Mouse (Mus musculus) CH12.LX (cell line): ENCODE measurements around the gene Srsf5. TPM values are rescaled to one million over a fixed set of nuclear protein-coding genes. Genes with fewer than 3 reads are reported as not detected.

Experiments used
- DNase-seq: peaks from one replicate; pipeline ENCODE4 v3.0.0-alpha.2; 2013; ENCODE audit errors: extremely low read depth
- H3K27ac ChIP-seq: 2 replicates; pipeline ENCODE4 v1.5.1; 2012; ENCODE audit warnings: low read depth, mild to moderate bottlenecking, control low read depth, moderate library complexity; ENCODE audit not compliant: insufficient read depth
- H3K27me3 ChIP-seq: replicated peaks from 2 replicates; pipeline ENCODE3; 2012; ENCODE audit warnings: inconsistent platforms
- H3K36me3 ChIP-seq, 2 experiments: replicated peaks in 1 of 2; 2 replicates each; pipeline versions ENCODE3 to v1.6.1; 2012; ENCODE audit warnings: inconsistent platforms in 1 of 2, low read length in 1 of 2, mild to moderate bottlenecking in 1 of 2, mixed read lengths in 1 of 2, moderate library complexity in 1 of 2; ENCODE audit not compliant: control insufficient read depth in 1 of 2, insufficient read depth in 1 of 2
- H3K4me1 ChIP-seq, 2 experiments: 2 replicates each; pipeline ENCODE4 v1.6.1; 2012; ENCODE audit warnings: inconsistent platforms in 1 of 2, moderate library complexity in 1 of 2; ENCODE audit not compliant: insufficient read depth in 2 of 2, control insufficient read depth in 1 of 2
- H3K4me2 ChIP-seq: 2 replicates; pipeline ENCODE4 v1.6.1; 2012; ENCODE audit warnings: low read depth, mild to moderate bottlenecking, control low read depth; ENCODE audit not compliant: poor library complexity, insufficient read depth, severe bottlenecking
- H3K4me3 ChIP-seq, 3 experiments: fragments of 150-350 bp in 1 of 3; sonication (generic) in 1 of 3; replicated peaks in 1 of 3; 2 replicates each; pipeline versions ENCODE3 to v1.5.1; 2011 to 2012; ENCODE audit warnings: low read depth in 2 of 3, low read length in 2 of 3, mild to moderate bottlenecking in 2 of 3, moderate library complexity in 2 of 3, control low read depth in 1 of 3, improper control_type of control experiment in 1 of 3, inconsistent platforms in 1 of 3, mixed read lengths in 1 of 3; ENCODE audit not compliant: poor library complexity in 1 of 3
- H3K79me2 ChIP-seq: replicated peaks from 2 replicates; pipeline ENCODE4 v1.6.1; 2012; ENCODE audit warnings: mild to moderate bottlenecking, moderate library complexity; ENCODE audit not compliant: control insufficient read depth, poor library complexity, insufficient read depth, severe bottlenecking; ENCODE audit errors: extremely low read depth
- H3K9ac ChIP-seq: 2 replicates; pipeline ENCODE4 v1.6.1; 2012; ENCODE audit warnings: low read depth, mild to moderate bottlenecking, control low read depth, moderate library complexity; ENCODE audit not compliant: insufficient read depth
- H3K9me3 ChIP-seq: replicated peaks from 2 replicates; pipeline ENCODE3; 2012; ENCODE audit warnings: low read length, inconsistent platforms, mixed read lengths
- BHLHE40 ChIP-seq: IDR thresholded peaks from 2 replicates; pipeline ENCODE4 v1.6.1; 2011; ENCODE audit warnings: mild to moderate bottlenecking, low read depth, low read length, improper control_type of control experiment
- CTCF ChIP-seq, 2 experiments: IDR thresholded peaks in 1 of 2; conservative IDR thresholded peaks in 1 of 2; 2 replicates each; pipeline ENCODE4 v1.5.1; 2011 to 2012; ENCODE audit warnings: low read depth in 2 of 2, low read length in 2 of 2, improper control_type of control experiment in 1 of 2, inconsistent platforms in 1 of 2, mild to moderate bottlenecking in 1 of 2, moderate library complexity in 1 of 2
- E2F4 ChIP-seq: IDR thresholded peaks from 2 replicates; pipeline ENCODE4 v1.6.1; 2011; ENCODE audit warnings: low read depth, low read length, improper control_type of control experiment; ENCODE audit not compliant: insufficient replicate concordance
- ELF1 ChIP-seq: IDR thresholded peaks from 2 replicates; pipeline ENCODE4 v1.6.1; 2014; ENCODE audit warnings: low read depth, mild to moderate bottlenecking, inconsistent platforms, low read length, improper control_type of control experiment
- HCFC1 ChIP-seq: IDR thresholded peaks from 2 replicates; pipeline ENCODE4 v1.6.1; 2012; ENCODE audit warnings: low read depth, mild to moderate bottlenecking, inconsistent platforms, low read length, improper control_type of control experiment
- IRF4 ChIP-seq: IDR thresholded peaks from 2 replicates; pipeline ENCODE4 v1.6.1; 2014; ENCODE audit warnings: low read depth, mild to moderate bottlenecking, inconsistent platforms, low read length, improper control_type of control experiment
- JUN ChIP-seq: IDR thresholded peaks from 2 replicates; pipeline ENCODE4 v1.6.1; 2011; ENCODE audit warnings: low read depth, mild to moderate bottlenecking, low read length, improper control_type of control experiment, moderate library complexity; ENCODE audit not compliant: insufficient read depth
- JUND ChIP-seq: conservative IDR thresholded peaks from 2 replicates; pipeline ENCODE4 v1.6.1; 2011; ENCODE audit warnings: low read depth, low read length, improper control_type of control experiment
- KAT2A ChIP-seq: IDR thresholded peaks from 2 replicates; pipeline ENCODE4 v1.6.1; 2012; ENCODE audit warnings: low read length, improper control_type of control experiment, inconsistent platforms; ENCODE audit not compliant: insufficient replicate concordance
- MAFK ChIP-seq: IDR thresholded peaks from 2 replicates; pipeline ENCODE4 v1.6.1; 2011; ENCODE audit warnings: low read length, improper control_type of control experiment; ENCODE audit not compliant: insufficient replicate concordance
- MEF2A ChIP-seq: IDR thresholded peaks from 2 replicates; pipeline ENCODE4 v1.6.1; 2014; ENCODE audit warnings: low read depth, mild to moderate bottlenecking, inconsistent platforms, low read length, improper control_type of control experiment, borderline replicate concordance
- MXI1 ChIP-seq: IDR thresholded peaks from 2 replicates; pipeline ENCODE4 v1.6.1; 2011; ENCODE audit warnings: mild to moderate bottlenecking, low read depth, low read length, improper control_type of control experiment
- MYC ChIP-seq: IDR thresholded peaks from 2 replicates; pipeline ENCODE4 v1.6.1; 2011; ENCODE audit warnings: low read depth, mild to moderate bottlenecking, improper control_type of control experiment, low read length
- NELFE ChIP-seq: IDR thresholded peaks from 2 replicates; pipeline ENCODE4 v1.6.1; 2011; ENCODE audit warnings: low read depth, low read length, improper control_type of control experiment
- POLR2AphosphoS2 ChIP-seq: IDR thresholded peaks from 2 replicates; pipeline ENCODE4 v1.6.1; 2011; ENCODE audit warnings: low read depth, low read length, improper control_type of control experiment
- RCOR1 ChIP-seq: conservative IDR thresholded peaks from 2 replicates; pipeline ENCODE4 v1.6.1; 2012; ENCODE audit warnings: low read depth, mild to moderate bottlenecking, inconsistent platforms, low read length, improper control_type of control experiment
- SMC3 ChIP-seq: IDR thresholded peaks from 2 replicates; pipeline ENCODE4 v1.6.1; 2011; ENCODE audit warnings: low read depth, low read length, improper control_type of control experiment
- UBTF ChIP-seq: IDR thresholded peaks from 2 replicates; pipeline ENCODE4 v1.6.1; 2012; ENCODE audit warnings: low read depth, mild to moderate bottlenecking, inconsistent platforms, low read length, improper control_type of control experiment, moderate library complexity
- USF2 ChIP-seq: conservative IDR thresholded peaks from 2 replicates; pipeline ENCODE4 v1.6.1; 2011; ENCODE audit warnings: low read depth, low read length, improper control_type of control experiment
- ZKSCAN1 ChIP-seq: IDR thresholded peaks from 2 replicates; pipeline ENCODE4 v1.6.1; 2012; ENCODE audit warnings: low read depth, inconsistent platforms, low read length, improper control_type of control experiment, borderline replicate concordance
- ZMIZ1 ChIP-seq: IDR thresholded peaks from 2 replicates; pipeline ENCODE4 v1.6.1; 2012; ENCODE audit warnings: low read depth, mild to moderate bottlenecking, inconsistent platforms, low read length, improper control_type of control experiment
- ZNF384 ChIP-seq: IDR thresholded peaks from 2 replicates; pipeline ENCODE4 v1.6.1; 2012; ENCODE audit warnings: low read depth, low read length, improper control_type of control experiment, inconsistent platforms
- dilution Hi-C: fragments of 300-500 bp; cut with MboI; formaldehyde crosslinking; loops from 2 replicates; pipeline ENCODE4 v1.14.3; 2020; ENCODE audit warnings: low sequenced_read_pairs; ENCODE audit not compliant: extremely low pct_unique_long_range_greater_than_20kb, extremely low pct_ligation_motif_present
- in situ Hi-C: fragments of 300-500 bp; cut with MboI; formaldehyde crosslinking; loops from 3 replicates; pipeline ENCODE4 v1.14.3; 2019; ENCODE audit warnings: low sequenced_read_pairs, low pct_ligation_motif_present, low pct_unique_long_range_greater_than_20kb, mixed read lengths
- polyA plus RNA-seq: library from polyadenylated mRNA; unstranded; fragments of >175 nt; gene quantifications from 2 replicates; pipeline ENCODE4 v1.2.1, GENCODE M21; 2012; ENCODE audit warnings: low read depth; ENCODE audit not compliant: insufficient read length
- total RNA-seq, 2 experiments: library from RNA; depleted of rRNA; stranded (reverse); fragments of 300-350 nt in 1 of 2; fragments of >200 nt in 1 of 2; gene quantifications; 2 replicates each; pipeline ENCODE4 v1.2.3; 2012 to 2014

Srsf5 gene
- total and polyA plus RNA-seq, 3 experiments, result 260 to 549 (median 459) TPM

GRCm38 (mm10) chr12:80931402-80932140, 13.7 kb upstream of the Srsf5 start:
- H3K4me1 ChIP-seq, result no peaks in the 10 kb centered on the region
- no peak overlapping the region for H3K27ac ChIP-seq
- no peak overlapping the region for H3K9ac ChIP-seq
- H3K4me2 ChIP-seq, result no peak overlapping the region
- in situ Hi-C loops (no loop called here), dilution Hi-C loops (no loop called here)
- H3K4me3 ChIP-seq, result no peak overlapping the region
- TF ChIP-seq SMC3, result no peak
- TF ChIP-seq KAT2A, result no peak
- TF ChIP-seq HCFC1, result no peak
- no peak for TF ChIP-seq MYC
- no peak for TF ChIP-seq MXI1
- no peak for TF ChIP-seq UBTF
- no peak for TF ChIP-seq ZKSCAN1
- TF ChIP-seq ZMIZ1, result no peak
- no peak for TF ChIP-seq MEF2A
- TF ChIP-seq BHLHE40, result no peak
- no peak for TF ChIP-seq E2F4
- TF ChIP-seq ZNF384, result no peak
- TF ChIP-seq ELF1, result no peak
- no peak for TF ChIP-seq IRF4
- no peaks in the 10 kb centered on the region for H3K27me3 ChIP-seq
- H3K79me2 ChIP-seq, result no peaks in the 10 kb centered on the region
- no peaks in the 10 kb centered on the region for H3K36me3 ChIP-seq
- DNase-seq, result no peak
- no peaks in the 10 kb centered on the region for H3K9me3 ChIP-seq

DNA sequence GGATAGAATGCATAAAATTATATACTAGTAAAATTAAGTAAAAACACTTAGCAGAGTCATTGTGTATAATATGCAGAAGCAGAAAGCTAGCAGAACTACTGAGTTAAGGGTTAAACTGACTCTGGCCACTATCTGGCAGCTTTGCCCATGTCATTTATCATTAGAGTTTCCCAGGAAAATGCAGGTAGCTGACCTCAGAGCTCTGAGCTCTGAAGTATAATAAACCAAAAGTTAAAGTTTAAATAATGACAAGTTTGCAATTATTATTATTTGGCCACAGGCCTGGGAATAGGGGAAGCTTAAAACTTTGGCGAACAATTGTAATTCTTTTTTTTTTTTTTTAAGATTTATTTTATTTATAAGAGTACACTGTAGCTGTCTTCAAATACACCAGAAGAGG, 12.4 kb upstream of the Srsf5 start:
- dilution Hi-C loops (no loop called here), in situ Hi-C loops (no loop called here)
- Histone ChIP-seq H3K4me1 (peaks cover 0 to 4% of the 10 kb centered on the region in 2 experiments; a peak in 1 of 4 replicates), H3K27me3 (no peaks in the 10 kb centered on the region), H3K27ac (no peak overlapping the region), H3K79me2 (no peaks in the 10 kb centered on the region), H3K4me2 (no peak overlapping the region)
- DNase-seq, result no peak
- no peak for TF ChIP-seq RCOR1
- TF ChIP-seq JUND, result no peak
- no peak for TF ChIP-seq SMC3
- TF ChIP-seq MAFK, result no peak
- TF ChIP-seq BHLHE40, result no peak
- no peak for TF ChIP-seq CTCF (conservative IDR thresholded peaks at IDR 0.05 in 1 of 2, IDR thresholded peaks at IDR 0.05 in 1 of 2; ENCODE audit: low read depth in 2 of 2, low read length in 2 of 2)
- TF ChIP-seq JUN, result no peak
- TF ChIP-seq USF2, result no peak
- TF ChIP-seq MXI1, result no peak
- no peak for TF ChIP-seq HCFC1
- no peak for TF ChIP-seq ZKSCAN1
- TF ChIP-seq ELF1, result no peak
- TF ChIP-seq NELFE, result no peak
- TF ChIP-seq MYC, result no peak
- TF ChIP-seq UBTF, result no peak
- no peak for TF ChIP-seq POLR2AphosphoS2
- TF ChIP-seq, all 38 proteins: peak for 0
- Histone ChIP-seq H3K4me3 (no peak overlapping the region), H3K36me3 (no peaks in the 10 kb centered on the region), H3K9me3 (no peaks in the 10 kb centered on the region), H3K9ac (no peak overlapping the region)
